Mouse (Mus musculus) layer of hippocampus, postnatal 14 days (tissue): ENCODE measurements around the gene Tspan14. TPM values are rescaled to one million over a fixed set of nuclear protein-coding genes. Genes with fewer than 3 reads are reported as not detected.
A peak's percentile ranks its signal among the peaks of the same experiment; 100 is the strongest.

Experiments used
- DNase-seq, 2 experiments: peaks; one replicate each; pipeline ENCODE4 v3.0.0; 2021 to 2022; ENCODE audit warnings: low spot score in 2 of 2, mixed read lengths in 1 of 2
- long read RNA-seq, 2 experiments: library from polyadenylated mRNA; stranded (forward); transcript quantifications; one replicate each; pipeline ENCODE4 v2.0.0; 2021
- total RNA-seq, 2 experiments: library from RNA; stranded (reverse); gene quantifications; 2 replicates each; pipeline ENCODE4 v1.2.3; 2021

The Tspan14 gene
- 10 to 100 TPM; 34.5 to 35.5 TPM for total RNA-seq
- long read RNA-seq, experiment 1, transcript Tspan14-201 (9 exons, 2,475 nt): major isoform, 36 of 45 reads
- long read RNA-seq, experiment 1, partial matches to known transcripts: 3 of 45 reads
- long read RNA-seq, experiment 1, other reads (novel, unspliced or antisense): 6 of 45 reads
- long read RNA-seq, experiment 2, transcript Tspan14-201 (9 exons, 2,475 nt): major isoform, 39 of 43 reads
- long read RNA-seq, experiment 2, partial matches to known transcripts: 1 of 43 reads
- long read RNA-seq, experiment 2, other reads (novel, unspliced or antisense): 3 of 43 reads

- DNase-seq: no peak
Measured at GRCm38 (mm10) chr14:40966392-40966861, at the start of gene Tspan14. Tspan14 (minus strand) TSS chr14:40966807.

- DNase-seq: peak in 1 of 2 experiments; percentile 13
Measured at GRCm38 (mm10) chr14:41014701-41015240, 48.2 kb upstream of the Tspan14 start.

- DNase-seq: peak; percentile 93 to 94
Measured at GRCm38 (mm10) chr14:41013630-41014613, 47.3 kb upstream of the Tspan14 start, which contains the start of gene Fam213a. Fam213a (minus strand) TSS chr14:41013788.

GRCm38 (mm10) chr14:41013143-41013542, 46.5 kb upstream of the Tspan14 start:
- no peak for DNase-seq

GRCm38 (mm10) chr14:41011916-41012315, 45.3 kb upstream of the Tspan14 start:
- no peak for DNase-seq

GRCm38 (mm10) chr14:41008138-41008537, 41.5 kb upstream of the Tspan14 start:
- no peak for DNase-seq

- DNase-seq: no peak
Measured at GRCm38 (mm10) chr14:41007641-41008040, 41.0 kb upstream of the Tspan14 start.

- peak; percentile 32 to 67 for DNase-seq
Measured at GRCm38 (mm10) chr14:41006899-41007298, 40.3 kb upstream of the Tspan14 start.

- DNase-seq: no peak
Measured at GRCm38 (mm10) chr14:41006263-41006662, 39.7 kb upstream of the Tspan14 start.

- DNase-seq: no peak
Measured at GRCm38 (mm10) chr14:41005716-41006115, 39.1 kb upstream of the Tspan14 start.

GRCm38 (mm10) chr14:41004201-41005141, 37.9 kb upstream of the Tspan14 start:
- no peak for DNase-seq

- no peak for DNase-seq
Measured at GRCm38 (mm10) chr14:41001576-41001975, 35.0 kb upstream of the Tspan14 start.

- DNase-seq: no peak
Measured at GRCm38 (mm10) chr14:41000801-41001200, 34.2 kb upstream of the Tspan14 start.

- no peak for DNase-seq
Measured at GRCm38 (mm10) chr14:40999904-41000645, 33.5 kb upstream of the Tspan14 start.

- DNase-seq: no peak
Measured at GRCm38 (mm10) chr14:40996171-40996570, 29.6 kb upstream of the Tspan14 start.

GRCm38 (mm10) chr14:40992464-40992863, 25.9 kb upstream of the Tspan14 start:
- DNase-seq: no peak

GRCm38 (mm10) chr14:40988780-40989179, 22.2 kb upstream of the Tspan14 start:
- DNase-seq: no peak

- DNase-seq: no peak
Measured at GRCm38 (mm10) chr14:40987184-40987583, 20.6 kb upstream of the Tspan14 start.

- DNase-seq: no peak
Measured at GRCm38 (mm10) chr14:40985635-40986034, 19.0 kb upstream of the Tspan14 start.

- no peak for DNase-seq
Measured at GRCm38 (mm10) chr14:40979723-40980122, 13.1 kb upstream of the Tspan14 start.
